Mouse (Mus musculus) hindbrain, embryonic 13.5 days (tissue): Measurements from ENCODE around the gene Zfp451. TPM values are rescaled to one million over a fixed set of nuclear protein-coding genes. Genes with fewer than 3 reads are reported as not detected.
A peak's percentile ranks its signal among the peaks of the same experiment; 100 is the strongest.

Source experiments
- ATAC-seq: fragments of 200-750 bp; cut with Nextera tagmentation; 2 replicates; pipeline ENCODE4 v1.8.0; 2017; ENCODE audit warnings: moderate TSS enrichment; ENCODE audit not compliant: low FRiP score
- H3K27ac ChIP-seq: fragments of 300-500 bp; sonication (generic); 2 replicates; pipeline ENCODE4 v1.5.1; 2015; ENCODE audit warnings: inconsistent platforms, mild to moderate bottlenecking, moderate library complexity
- H3K27me3 ChIP-seq: fragments of 300-500 bp; sonication (generic); 2 replicates; pipeline ENCODE4 v1.6.1; 2015; ENCODE audit warnings: mild to moderate bottlenecking, inconsistent platforms
- H3K36me3 ChIP-seq: fragments of 300-500 bp; sonication (generic); 2 replicates; pipeline ENCODE4 v1.6.1; 2015; ENCODE audit warnings: mild to moderate bottlenecking, inconsistent platforms
- H3K4me1 ChIP-seq: fragments of 300-500 bp; sonication (generic); replicated peaks from 2 replicates; pipeline ENCODE4 v1.6.1; 2015; ENCODE audit warnings: inconsistent platforms
- H3K4me2 ChIP-seq: fragments of 300-500 bp; sonication (generic); 2 replicates; pipeline ENCODE4 v1.6.1; 2015; ENCODE audit warnings: inconsistent platforms, mild to moderate bottlenecking, moderate library complexity
- H3K4me3 ChIP-seq: fragments of 300-500 bp; sonication (generic); 2 replicates; pipeline ENCODE4 v1.5.1; 2015; ENCODE audit warnings: mild to moderate bottlenecking, inconsistent platforms
- H3K9ac ChIP-seq: fragments of 300-500 bp; sonication (generic); 2 replicates; pipeline ENCODE4 v1.6.1; 2015; ENCODE audit warnings: mild to moderate bottlenecking, inconsistent platforms
- H3K9me3 ChIP-seq: fragments of 300-500 bp; sonication (generic); 2 replicates; pipeline ENCODE4 v1.6.1; 2016; ENCODE audit warnings: inconsistent platforms
- WGBS: fragments of 180-500 bp; shearing (Covaris S2); methylation state at CpG from one replicate; pipeline ENCODE4 v1.1.7; 2015; 5-methylcytosine and 5-hydroxymethylcytosine counted together
- polyA plus RNA-seq: library from polyadenylated mRNA; unstranded; fragments of >200 nt; fragmentation: Nextera tagmentation; extraction: Ambion mirVana; gene quantifications from 2 replicates; pipeline ENCODE4 v1.2.1, GENCODE M21; 2015

The Zfp451 gene
- polyA plus RNA-seq, 1 experiment from 2014 or later = 44.3 TPM

- 0 out of 2 replicates have a peak overlapping the region, but pooled peaks have one; percentile 40 for H3K27ac ChIP-seq
- no peaks in the 10 kb centered on the region for H3K27me3 ChIP-seq
- H3K4me2 ChIP-seq = no peak overlapping the region
- no peak overlapping the region for H3K9ac ChIP-seq
- H3K36me3 ChIP-seq = peaks cover 87% of the 10 kb centered on the region
- 0 out of 2 replicates have a peak, but pooled peaks cover 5% of the 10 kb centered on the region for H3K4me1 ChIP-seq
- no peaks in the 10 kb centered on the region for H3K9me3 ChIP-seq
- WGBS = 54% methylated on average over 5 of the region's 5 CpGs
- no peak for ATAC-seq
- no peak overlapping the region for H3K4me3 ChIP-seq
Observed at GRCm38 (mm10) chr1:33734001-33734685, 80.3 kb downstream of the Zfp451 start.

DNA sequence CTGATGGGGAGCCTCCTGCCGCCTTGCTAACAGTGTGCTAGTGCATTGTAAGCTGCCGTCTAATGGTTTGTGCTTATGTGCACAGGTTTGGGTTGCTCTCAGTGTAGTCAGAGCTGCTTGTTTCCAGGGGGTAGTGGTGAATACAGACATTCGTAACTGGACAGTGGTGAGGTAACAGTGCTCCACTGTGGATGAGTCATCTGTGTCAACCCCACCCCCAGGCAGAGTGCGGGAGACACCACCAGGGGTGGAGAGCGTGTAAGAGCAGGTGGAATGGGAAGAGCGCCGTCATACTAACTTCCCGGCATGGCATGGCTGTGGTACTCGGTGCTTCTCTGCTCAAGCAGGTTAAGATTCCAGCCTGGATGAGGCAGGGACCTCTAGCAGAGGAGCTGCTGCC is 81.4 kb downstream of the Zfp451 start:
- no peak overlapping the region for H3K27ac ChIP-seq
- no peak overlapping the region for H3K4me3 ChIP-seq
- no peak overlapping the region for H3K9ac ChIP-seq
- H3K27me3 ChIP-seq = no peaks in the 10 kb centered on the region
- H3K36me3 ChIP-seq = peaks cover 86% of the 10 kb centered on the region
- H3K9me3 ChIP-seq = no peaks in the 10 kb centered on the region
- H3K4me1 ChIP-seq = 0 out of 2 replicates have a peak, but pooled peaks cover 5% of the 10 kb centered on the region
- no peak for ATAC-seq
- no peak overlapping the region for H3K4me2 ChIP-seq
- WGBS = 94% methylated on average over 9 of the region's 9 CpGs

DNA sequence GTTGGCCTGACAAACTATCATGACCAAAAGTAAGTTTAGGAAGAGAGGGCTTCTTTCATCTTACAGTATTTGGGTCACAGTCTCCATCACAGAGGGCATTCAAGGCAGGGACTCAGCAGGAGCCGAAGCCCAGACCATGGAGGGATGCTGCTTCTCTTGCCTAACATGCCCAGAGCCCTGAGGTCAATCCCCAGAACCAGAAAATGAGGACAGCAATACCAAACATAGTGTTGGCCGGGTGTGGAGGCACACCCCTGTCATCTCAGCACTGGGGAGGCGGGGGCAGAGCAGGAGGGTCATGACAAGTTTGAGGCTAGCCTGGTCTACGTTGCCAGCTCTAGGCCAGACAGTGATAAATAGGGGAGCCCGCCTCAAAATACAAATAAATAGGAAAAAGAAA is 89.3 kb downstream of the Zfp451 start:
- H3K27me3 ChIP-seq = no peaks in the 10 kb centered on the region
- H3K4me2 ChIP-seq = no peak overlapping the region
- H3K9me3 ChIP-seq = no peaks in the 10 kb centered on the region
- H3K9ac ChIP-seq = no peak overlapping the region
- peaks cover 15% of the 10 kb centered on the region for H3K4me1 ChIP-seq
- H3K27ac ChIP-seq = no peak overlapping the region
- WGBS = 96% methylated on average over 5 of the region's 5 CpGs
- H3K36me3 ChIP-seq = peaks cover 74% of the 10 kb centered on the region
- no peak for ATAC-seq
- no peak overlapping the region for H3K4me3 ChIP-seq

GRCm38 (mm10) chr1:33724516-33724915 is 89.9 kb downstream of the Zfp451 start:
- H3K9ac ChIP-seq = no peak overlapping the region
- 91% methylated on average over 6 of the region's 6 CpGs for WGBS
- no peak overlapping the region for H3K4me2 ChIP-seq
- no peak overlapping the region for H3K27ac ChIP-seq
- no peaks in the 10 kb centered on the region for H3K9me3 ChIP-seq
- no peaks in the 10 kb centered on the region for H3K27me3 ChIP-seq
- H3K4me3 ChIP-seq = no peak overlapping the region
- peaks cover 15% of the 10 kb centered on the region for H3K4me1 ChIP-seq
- no peak for ATAC-seq
- peaks cover 68% of the 10 kb centered on the region for H3K36me3 ChIP-seq

GRCm38 (mm10) chr1:33721020-33721419 is 93.4 kb downstream of the Zfp451 start:
- Histone ChIP-seq H3K27ac (no peak overlapping the region), H3K36me3 (peaks cover 39% of the 10 kb centered on the region), H3K9me3 (no peaks in the 10 kb centered on the region), H3K4me1 (peaks cover 15% of the 10 kb centered on the region), H3K27me3 (no peaks in the 10 kb centered on the region), H3K9ac (peak overlapping the region; percentile 49), H3K4me2 (peak overlapping the region; percentile 62), H3K4me3 (peak overlapping the region; percentile 80)
- ATAC-seq = no peak
- WGBS = 88% methylated on average over 7 of the region's 7 CpGs

GRCm38 (mm10) chr1:33720231-33720630 is 94.2 kb downstream of the Zfp451 start:
- H3K9me3 ChIP-seq = no peaks in the 10 kb centered on the region
- peak overlapping the region; percentile 92 for H3K9ac ChIP-seq
- under 1% methylated on average over 40 of the region's 41 CpGs for WGBS
- H3K36me3 ChIP-seq = peaks cover 31% of the 10 kb centered on the region
- peaks cover 15% of the 10 kb centered on the region for H3K4me1 ChIP-seq
- H3K27me3 ChIP-seq = no peaks in the 10 kb centered on the region
- H3K27ac ChIP-seq = peak overlapping the region; percentile 95
- peak; percentile 84 for ATAC-seq
- peak overlapping the region; percentile 80 for H3K4me3 ChIP-seq
- H3K4me2 ChIP-seq = peak overlapping the region; percentile 62

DNA sequence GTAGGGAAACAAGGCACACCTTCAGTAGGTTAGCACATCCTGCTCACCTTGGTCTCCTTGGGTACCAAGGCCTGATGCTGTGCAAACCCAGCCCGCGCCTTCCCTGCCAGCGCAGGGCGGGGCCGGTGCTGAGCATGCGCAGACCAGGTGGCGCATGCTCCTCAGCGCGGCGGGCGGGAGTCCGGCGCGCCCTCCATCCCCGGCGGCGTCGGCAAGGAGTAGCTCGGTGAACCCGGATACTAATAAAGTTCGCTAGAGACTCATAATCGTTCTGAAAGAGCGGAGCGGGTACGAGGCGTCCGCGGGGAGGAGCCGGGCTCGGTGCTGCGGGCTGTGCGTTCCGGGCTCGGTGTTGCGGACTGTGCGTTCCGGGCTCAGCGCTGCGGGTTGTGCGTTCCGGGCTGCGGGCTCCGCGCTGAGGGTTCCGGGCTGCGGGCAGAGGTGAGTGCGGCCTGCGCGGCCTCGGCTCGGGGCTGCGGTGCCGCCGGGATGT is 94.6 kb downstream of the Zfp451 start, which contains the start of gene Rab23:
TSS of gene Rab23 (plus strand) at position 155 of the 493 bp plus-strand sequence.
- peak; percentile 97 for ATAC-seq
- H3K9me3 ChIP-seq = no peaks in the 10 kb centered on the region
- peaks cover 26% of the 10 kb centered on the region for H3K36me3 ChIP-seq
- H3K4me2 ChIP-seq = peak within 1 kb of the TSS; percentile 62
- H3K4me1 ChIP-seq = peaks cover 18% of the 10 kb centered on the region
- peak within 1 kb of the TSS; percentile 95 for H3K27ac ChIP-seq
- peak within 1 kb of the TSS; percentile 92 for H3K9ac ChIP-seq
- WGBS = under 1% methylated on average over 38 of the region's 54 CpGs
- H3K4me3 ChIP-seq = peak within 1 kb of the TSS; percentile 80
- H3K27me3 ChIP-seq = no peaks in the 10 kb centered on the region

- Histone ChIP-seq H3K4me3 (no peak overlapping the region), H3K9ac (no peak overlapping the region), H3K27me3 (no peaks in the 10 kb centered on the region), H3K36me3 (peaks cover 9% of the 10 kb centered on the region), H3K4me2 (no peak overlapping the region), H3K9me3 (no peaks in the 10 kb centered on the region), H3K27ac (no peak overlapping the region), H3K4me1 (peaks cover 19% of the 10 kb centered on the region)
- 100% methylated on average over 1 of the region's 1 CpGs for WGBS
- ATAC-seq = no peak
Observed at GRCm38 (mm10) chr1:33717636-33718035, 96.8 kb downstream of the Zfp451 start.

- peaks cover 4% of the 10 kb centered on the region; the same call in 1 of the 2 replicates for H3K4me1 ChIP-seq
Observed at GRCm38 (mm10) chr1:33714796-33715195, 99.6 kb downstream of the Zfp451 start.

DNA sequence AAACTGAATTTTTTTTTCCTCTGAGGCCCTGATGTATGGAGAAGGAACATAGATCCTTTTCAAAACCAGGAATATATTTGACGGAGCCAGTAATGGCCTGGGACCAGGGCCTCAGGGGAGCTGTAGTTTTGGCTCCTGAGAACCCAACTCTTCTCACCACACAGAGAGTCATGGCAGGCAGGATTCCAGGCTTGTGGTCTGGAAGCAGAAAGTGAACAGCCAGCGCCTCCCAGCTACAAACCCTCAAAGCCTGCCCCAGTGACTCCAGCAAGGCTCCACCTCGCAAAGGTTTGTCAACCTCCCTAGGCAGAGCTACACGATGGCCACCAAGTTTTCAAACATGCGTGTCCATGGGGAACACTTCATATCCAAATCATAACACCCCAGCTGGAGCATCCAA is 102.4 kb downstream of the Zfp451 start:
- WGBS = 92% methylated on average over 5 of the region's 5 CpGs
- Histone ChIP-seq H3K9me3 (no peaks in the 10 kb centered on the region), H3K4me2 (no peak overlapping the region), H3K4me3 (no peak overlapping the region), H3K9ac (no peak overlapping the region), H3K27me3 (no peaks in the 10 kb centered on the region), H3K4me1 (peaks cover 4% of the 10 kb centered on the region; the same call in 1 of the 2 replicates), H3K36me3 (no peaks in the 10 kb centered on the region), H3K27ac (no peak overlapping the region)
- ATAC-seq = no peak

More at GRCm38 (mm10) chr1:33714796-33715195, 99.6 kb downstream of the Zfp451 start:
- no peaks in the 10 kb centered on the region for H3K27me3 ChIP-seq
- no peak overlapping the region for H3K9ac ChIP-seq
- ATAC-seq = no peak
- WGBS = 7% methylated on average over 10 of the region's 10 CpGs
- H3K27ac ChIP-seq = no peak overlapping the region
- peak overlapping the region; percentile 21; the same call in 1 of the 2 replicates for H3K4me2 ChIP-seq
- no peaks in the 10 kb centered on the region for H3K9me3 ChIP-seq
- no peaks in the 10 kb centered on the region for H3K36me3 ChIP-seq
- no peak overlapping the region for H3K4me3 ChIP-seq
